Mouse (Mus musculus) liver, embryonic 12.5 days (tissue): ENCODE measurements around the gene Amz2. TPM values are rescaled to one million over a fixed set of nuclear protein-coding genes. Genes with fewer than 3 reads are reported as not detected.

ENCODE experiments used
- ATAC-seq: fragments of 200-750 bp; cut with Nextera tagmentation; 2 replicates; pipeline ENCODE4 v1.8.0; 2017; ENCODE audit warnings: moderate number of reproducible peaks, mild to moderate bottlenecking, moderate library complexity
- H3K27ac ChIP-seq: fragments of 300-500 bp; sonication (generic); 2 replicates; pipeline ENCODE4 v1.5.1; 2016; ENCODE audit warnings: mild to moderate bottlenecking
- H3K27me3 ChIP-seq: fragments of 300-500 bp; sonication (generic); replicated peaks from 2 replicates; pipeline ENCODE4 v1.6.1; 2016; ENCODE audit warnings: mild to moderate bottlenecking, moderate library complexity
- H3K36me3 ChIP-seq: fragments of 300-500 bp; sonication (generic); 2 replicates; pipeline ENCODE4 v1.6.1; 2016; ENCODE audit warnings: mild to moderate bottlenecking, moderate library complexity
- H3K4me1 ChIP-seq: fragments of 300-500 bp; sonication (generic); 2 replicates; pipeline ENCODE4 v1.6.1; 2016
- H3K4me2 ChIP-seq: fragments of 300-500 bp; sonication (generic); 2 replicates; pipeline ENCODE4 v1.6.1; 2016; ENCODE audit warnings: mild to moderate bottlenecking, moderate library complexity
- H3K4me3 ChIP-seq: fragments of 300-500 bp; sonication (generic); 2 replicates; pipeline ENCODE4 v1.5.1; 2016; ENCODE audit warnings: mild to moderate bottlenecking, moderate library complexity
- H3K9ac ChIP-seq: fragments of 300-500 bp; sonication (generic); 2 replicates; pipeline ENCODE4 v1.6.1; 2016; ENCODE audit warnings: mild to moderate bottlenecking, moderate library complexity
- H3K9me3 ChIP-seq: fragments of 300-500 bp; sonication (generic); replicated peaks from 2 replicates; pipeline ENCODE4 v1.6.1; 2016; ENCODE audit warnings: mild to moderate bottlenecking, moderate library complexity
- WGBS: fragments of 180-500 bp; shearing (Covaris S2); methylation state at CpG from one replicate; pipeline ENCODE4 v1.1.7; 2016; ENCODE audit not compliant: insufficient replicate concordance; 5-methylcytosine and 5-hydroxymethylcytosine counted together
- polyA plus RNA-seq: library from polyadenylated mRNA; unstranded; fragments of >200 nt; fragmentation: Nextera tagmentation; extraction: Ambion mirVana; gene quantifications from 2 replicates; pipeline ENCODE4 v1.2.1, GENCODE M21; 2016

Gene Amz2
- polyA plus RNA-seq, 1 experiment from 2014 or later, result 17.8 TPM

DNA sequence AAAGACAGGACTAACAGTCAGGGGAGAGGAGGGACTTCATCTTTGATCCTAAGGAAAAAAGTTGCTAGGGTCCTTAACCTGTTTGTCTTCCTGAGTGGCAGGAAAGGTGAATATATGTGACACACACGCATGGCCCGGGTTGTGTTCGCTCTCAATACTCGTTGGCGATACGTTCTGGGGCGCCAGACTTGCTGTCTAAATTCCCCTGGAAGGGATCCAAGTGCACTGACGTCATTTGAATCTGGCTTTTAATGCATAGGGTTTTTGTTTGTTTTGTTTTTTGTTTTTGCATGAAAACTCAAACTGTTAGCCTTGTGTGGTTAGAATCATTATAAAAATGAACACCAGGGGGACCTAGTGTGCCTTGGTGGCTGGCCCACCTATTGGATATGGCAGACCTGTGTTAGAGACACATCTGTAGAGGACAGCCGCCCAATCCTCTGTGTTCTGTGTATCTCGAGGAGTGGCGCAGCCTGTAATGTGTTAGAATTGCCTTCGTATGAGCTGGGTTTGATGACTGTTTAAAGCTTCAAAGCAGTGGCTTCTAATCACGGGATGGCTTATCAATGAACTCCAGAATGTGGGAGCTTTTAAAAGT is 19.8 kb downstream of the Amz2 start:
- WGBS, result 50% methylated on average over 13 of the region's 13 CpGs
- Histone ChIP-seq H3K4me1 (peaks cover 35% of the 10 kb centered on the region), H3K9me3 (no peaks in the 10 kb centered on the region), H3K36me3 (peaks cover 23% of the 10 kb centered on the region), H3K4me3 (no peak overlapping the region), H3K9ac (peak overlapping the region; percentile 22; the same call in 1 of the 2 replicates), H3K4me2 (no peak overlapping the region), H3K27me3 (no peaks in the 10 kb centered on the region), H3K27ac (0 out of 2 replicates have a peak overlapping the region, but pooled peaks have one; percentile 22)
- peak; percentile 76 for ATAC-seq

DNA sequence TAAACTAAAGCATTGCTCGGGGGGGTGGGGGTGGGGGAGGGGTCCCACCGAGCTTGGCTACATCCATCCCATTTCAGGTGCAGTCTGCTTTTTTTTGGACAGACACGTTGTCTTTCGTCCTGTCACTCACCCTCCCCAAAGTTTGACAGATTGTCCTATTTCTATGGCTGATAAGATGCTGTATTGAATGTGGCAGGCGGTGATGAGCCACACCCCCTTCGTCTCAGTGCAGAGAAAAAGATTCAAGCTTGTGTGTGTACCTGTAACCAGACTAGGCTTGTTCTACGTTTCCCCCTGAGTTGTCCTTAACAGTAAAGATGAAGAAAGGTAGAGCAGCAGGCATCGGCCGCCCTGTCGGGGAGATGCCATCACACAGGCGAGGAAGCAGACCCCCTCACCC is 25.4 kb downstream of the Amz2 start:
- Histone ChIP-seq H3K27ac (no peak overlapping the region), H3K4me3 (no peak overlapping the region), H3K9me3 (no peaks in the 10 kb centered on the region), H3K4me2 (no peak overlapping the region), H3K9ac (no peak overlapping the region), H3K36me3 (peaks cover 79% of the 10 kb centered on the region), H3K4me1 (peaks cover 13% of the 10 kb centered on the region), H3K27me3 (no peaks in the 10 kb centered on the region)
- 65% methylated on average over 11 of the region's 11 CpGs for WGBS
- peak; percentile 60 for ATAC-seq

DNA sequence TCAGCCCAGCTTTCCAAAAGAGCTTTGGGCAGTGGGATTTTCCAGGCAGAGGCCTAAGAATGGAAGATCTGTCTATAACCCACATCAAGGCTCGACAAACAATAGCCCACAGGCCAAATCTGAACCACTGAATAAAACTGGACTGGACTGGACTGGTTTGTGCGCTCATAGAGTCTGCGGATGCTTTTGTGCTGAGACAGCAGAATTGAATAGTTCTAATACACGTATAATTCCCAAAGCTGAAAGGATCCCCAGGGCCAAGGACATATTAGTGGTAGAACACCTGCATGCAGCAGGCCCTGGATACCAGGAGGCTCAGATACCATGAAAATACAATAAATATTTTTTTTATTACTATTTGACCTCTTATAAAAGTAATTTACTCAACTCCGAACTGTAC is 30.5 kb downstream of the Amz2 start:
- WGBS, result 91% methylated on average over 5 of the region's 5 CpGs
- no peaks in the 10 kb centered on the region for H3K9me3 ChIP-seq
- peaks cover 100% of the 10 kb centered on the region for H3K36me3 ChIP-seq
- H3K27ac ChIP-seq, result no peak overlapping the region
- no peak overlapping the region for H3K4me3 ChIP-seq
- H3K27me3 ChIP-seq, result no peaks in the 10 kb centered on the region
- no peak for ATAC-seq
- H3K4me1 ChIP-seq, result peaks cover 19% of the 10 kb centered on the region
- no peak overlapping the region for H3K4me2 ChIP-seq
- no peak overlapping the region for H3K9ac ChIP-seq

DNA sequence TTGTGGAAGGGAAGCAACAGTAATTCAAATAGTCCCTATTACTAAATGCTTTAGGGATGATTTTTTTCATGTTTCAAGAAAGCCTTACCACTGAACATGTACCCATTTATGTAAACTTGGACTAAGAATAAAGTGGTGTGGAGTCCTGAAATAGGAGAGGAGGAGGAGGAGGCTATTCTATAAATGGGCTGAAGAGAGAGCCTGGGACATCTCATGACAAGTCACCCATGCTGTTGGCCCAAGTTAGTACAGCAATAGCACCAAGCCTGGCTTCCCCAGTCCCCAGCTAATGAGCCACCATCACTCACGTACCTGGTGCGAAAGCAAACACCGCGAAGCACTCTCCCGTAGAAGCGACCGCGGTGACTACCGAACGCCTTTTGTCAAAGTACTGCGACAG is 32.4 kb downstream of the Amz2 start:
- Histone ChIP-seq H3K36me3 (peaks cover 100% of the 10 kb centered on the region), H3K4me2 (no peak overlapping the region), H3K4me1 (peaks cover 16% of the 10 kb centered on the region; the same call in 1 of the 2 replicates), H3K27ac (no peak overlapping the region), H3K4me3 (no peak overlapping the region), H3K9ac (no peak overlapping the region), H3K27me3 (no peaks in the 10 kb centered on the region), H3K9me3 (no peaks in the 10 kb centered on the region)
- 90% methylated on average over 11 of the region's 11 CpGs for WGBS
- ATAC-seq, result no peak

DNA sequence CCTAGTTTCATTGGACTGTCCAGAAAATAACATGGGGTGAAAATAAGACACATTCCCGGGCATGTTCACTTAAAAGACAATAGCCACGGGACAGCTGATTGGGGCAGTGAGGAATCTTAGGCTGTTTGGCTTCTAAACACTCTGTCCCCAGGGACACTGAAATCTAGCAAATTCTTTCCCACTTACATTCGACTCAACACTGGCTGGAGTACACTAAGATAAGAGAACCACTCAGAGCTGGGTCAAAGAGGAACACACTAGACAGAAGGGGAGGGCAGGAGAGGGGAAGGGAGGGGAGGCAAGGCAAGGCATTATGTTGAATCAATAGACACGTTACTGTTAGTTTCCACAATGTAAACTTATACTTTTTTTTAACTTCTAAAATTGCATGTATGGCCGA is 34.8 kb downstream of the Amz2 start:
- peaks cover 35% of the 10 kb centered on the region for H3K4me1 ChIP-seq
- peaks cover 98% of the 10 kb centered on the region for H3K36me3 ChIP-seq
- H3K9me3 ChIP-seq, result no peaks in the 10 kb centered on the region
- H3K27me3 ChIP-seq, result no peaks in the 10 kb centered on the region
- H3K9ac ChIP-seq, result no peak overlapping the region
- ATAC-seq, result no peak
- no peak overlapping the region for H3K4me3 ChIP-seq
- no peak overlapping the region for H3K27ac ChIP-seq
- H3K4me2 ChIP-seq, result no peak overlapping the region
- 59% methylated on average over 5 of the region's 5 CpGs for WGBS

DNA sequence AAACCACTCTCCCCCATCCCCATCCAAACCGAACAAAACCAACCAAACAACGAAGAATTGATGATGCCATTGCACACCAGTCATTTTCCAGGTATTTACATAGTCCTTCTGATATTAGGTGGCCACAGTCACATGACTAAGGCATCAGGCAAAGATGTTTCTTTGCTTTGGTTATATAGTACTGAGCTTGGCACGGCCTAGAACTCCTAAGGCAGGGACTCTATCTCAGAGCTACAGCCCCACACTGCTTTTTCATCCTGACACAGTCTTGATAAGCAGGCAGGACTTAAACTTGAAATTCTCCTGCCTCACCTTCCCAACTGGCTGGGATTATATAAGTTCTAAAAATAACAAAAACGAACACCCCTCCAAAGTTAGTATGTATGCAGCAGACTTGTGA is 39.3 kb downstream of the Amz2 start:
- peaks cover 94% of the 10 kb centered on the region for H3K36me3 ChIP-seq
- no peaks in the 10 kb centered on the region for H3K9me3 ChIP-seq
- peaks cover 72% of the 10 kb centered on the region for H3K4me1 ChIP-seq
- peak; percentile 93 for ATAC-seq
- no peak overlapping the region for H3K4me3 ChIP-seq
- WGBS, result 54% methylated on average over 4 of the region's 4 CpGs
- no peaks in the 10 kb centered on the region for H3K27me3 ChIP-seq
- peak overlapping the region; percentile 40; the same call in 1 of the 2 replicates for H3K9ac ChIP-seq
- H3K4me2 ChIP-seq, result peak overlapping the region; percentile 49
- H3K27ac ChIP-seq, result peak overlapping the region; percentile 88

DNA sequence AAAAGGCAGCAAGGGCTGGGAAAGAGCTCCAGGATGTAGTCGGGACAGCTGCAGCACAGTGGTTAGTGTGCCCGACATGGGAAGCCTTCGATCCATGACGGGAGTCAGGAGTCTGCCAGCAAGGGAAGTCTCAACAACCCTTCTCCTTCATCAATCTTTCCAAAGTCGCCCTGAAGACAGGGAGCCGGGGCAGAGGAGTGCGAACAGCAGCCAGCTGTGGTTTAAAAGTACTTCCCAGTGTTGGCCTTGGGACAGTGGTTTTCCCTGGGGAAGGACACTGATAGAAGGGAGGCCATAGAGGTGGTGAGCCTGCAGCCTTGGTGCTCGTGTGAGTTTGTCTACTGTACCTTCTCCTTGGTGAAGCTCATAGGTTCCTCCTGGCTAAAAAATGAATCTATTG is 41.2 kb downstream of the Amz2 start:
- Histone ChIP-seq H3K9ac (0 out of 2 replicates have a peak overlapping the region, but pooled peaks have one; percentile 2), H3K9me3 (no peaks in the 10 kb centered on the region), H3K27me3 (no peaks in the 10 kb centered on the region), H3K4me1 (peaks cover 80% of the 10 kb centered on the region), H3K4me2 (peak overlapping the region; percentile 4; the same call in 1 of the 2 replicates), H3K27ac (peak overlapping the region; percentile 99), H3K36me3 (peaks cover 74% of the 10 kb centered on the region), H3K4me3 (no peak overlapping the region)
- ATAC-seq, result no peak
- WGBS, result 75% methylated on average over 8 of the region's 8 CpGs

DNA sequence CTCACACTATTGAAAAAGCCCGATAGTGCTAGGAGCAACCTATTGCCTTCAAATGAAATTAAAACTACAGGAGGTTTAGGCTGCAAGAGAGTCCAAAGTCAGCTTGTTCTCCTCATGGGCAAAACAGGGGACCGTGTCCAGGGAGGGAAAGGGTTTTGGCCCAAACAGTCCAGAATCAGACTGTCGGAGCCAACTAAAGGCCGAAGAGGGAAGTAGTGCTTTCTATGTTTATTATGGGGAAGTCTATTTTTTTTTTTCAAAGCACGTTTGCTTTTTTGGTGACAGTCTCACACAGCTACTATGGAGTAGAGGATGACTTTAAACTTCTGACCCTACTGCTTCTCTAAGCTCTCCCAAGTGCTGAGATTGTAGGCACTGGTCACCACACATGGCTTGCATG is 42.4 kb downstream of the Amz2 start:
- Histone ChIP-seq H3K4me1 (peaks cover 74% of the 10 kb centered on the region), H3K27ac (peak overlapping the region; percentile 99), H3K4me2 (peak overlapping the region; percentile 96)

DNA sequence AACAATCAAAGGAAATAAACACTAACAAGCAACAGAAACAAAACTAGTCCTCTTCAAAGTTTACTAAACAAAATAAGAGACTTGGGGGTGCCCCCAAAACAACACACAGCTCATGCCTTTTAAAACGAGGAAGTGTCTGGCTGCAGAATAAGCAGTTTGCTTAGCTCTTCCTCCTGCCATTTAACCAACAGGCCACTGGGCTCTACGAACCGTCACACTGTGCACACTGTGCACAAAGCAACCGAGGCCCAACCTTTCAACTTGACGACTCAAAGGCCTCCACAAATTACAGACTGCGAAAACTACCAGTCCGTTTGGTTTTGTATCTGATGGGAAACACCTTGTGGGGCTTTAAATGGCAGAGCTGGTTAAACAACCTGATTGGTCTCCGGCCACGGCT is 44.4 kb downstream of the Amz2 start:
- no peaks in the 10 kb centered on the region for H3K27me3 ChIP-seq
- H3K4me2 ChIP-seq, result peak overlapping the region; percentile 96
- H3K4me3 ChIP-seq, result peak overlapping the region; percentile 77
- no peaks in the 10 kb centered on the region for H3K9me3 ChIP-seq
- peak overlapping the region; percentile 99 for H3K27ac ChIP-seq
- ATAC-seq, result no peak
- peaks cover 43% of the 10 kb centered on the region for H3K36me3 ChIP-seq
- peak overlapping the region; percentile 99 for H3K9ac ChIP-seq
- 21% methylated on average over 9 of the region's 9 CpGs for WGBS
- H3K4me1 ChIP-seq, result peaks cover 71% of the 10 kb centered on the region

More for the DNA sequence above, 42.4 kb downstream of the Amz2 start:
- Histone ChIP-seq H3K9me3 (no peaks in the 10 kb centered on the region), H3K4me3 (no peak overlapping the region), H3K9ac (no peak overlapping the region; the same call in 1 of the 2 replicates), H3K27me3 (no peaks in the 10 kb centered on the region), H3K36me3 (peaks cover 63% of the 10 kb centered on the region)
- 70% methylated on average over 5 of the region's 5 CpGs for WGBS
- ATAC-seq, result no peak

DNA sequence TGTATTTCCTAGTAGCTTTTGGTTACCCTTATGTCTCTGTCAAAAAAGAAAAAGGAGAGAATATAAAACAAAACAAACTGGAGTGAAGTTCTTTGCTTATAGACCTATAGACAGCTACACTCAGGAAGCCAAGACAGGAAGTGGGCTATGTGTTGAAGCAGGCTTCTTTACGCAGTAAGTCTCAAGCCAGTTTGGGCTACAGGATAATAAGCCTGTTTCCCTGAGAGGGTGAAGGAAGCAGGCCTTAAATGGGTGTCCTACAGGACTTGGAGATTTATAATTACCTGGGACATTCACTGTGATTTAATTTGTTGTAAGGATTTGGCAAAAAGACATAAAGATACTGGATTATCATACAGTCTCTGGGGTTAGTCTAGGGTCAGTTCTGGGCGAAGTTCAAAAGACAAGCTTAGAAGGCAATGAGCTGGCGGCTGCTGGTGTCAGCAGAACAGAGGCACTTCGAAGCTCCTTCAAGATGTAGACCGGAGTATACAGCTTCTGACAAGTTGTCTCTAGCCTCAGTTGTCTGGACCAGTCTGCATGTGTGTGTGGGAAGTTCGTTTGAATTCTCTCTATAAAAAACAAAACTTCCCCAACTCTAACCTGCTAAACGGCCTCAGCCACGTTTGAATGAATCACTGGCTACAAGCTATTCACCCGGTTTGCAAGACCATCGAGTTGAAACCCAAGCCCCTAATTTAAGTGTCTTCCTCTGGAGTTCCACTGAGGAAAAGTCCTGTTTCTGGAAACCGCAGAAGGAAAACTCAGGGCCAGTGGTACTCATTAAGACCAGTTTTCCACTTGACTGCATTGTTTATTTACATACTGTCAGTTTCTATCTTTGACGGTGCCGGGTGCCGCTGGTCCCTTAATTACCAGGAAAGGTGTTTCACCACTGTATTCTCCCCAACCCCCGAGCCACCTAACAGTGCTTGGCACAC is 45.4 kb downstream of the Amz2 start:
- no peaks in the 10 kb centered on the region for H3K27me3 ChIP-seq
- H3K4me1 ChIP-seq, result peaks cover 73% of the 10 kb centered on the region
- peaks cover 35% of the 10 kb centered on the region for H3K36me3 ChIP-seq
- peak overlapping the region; percentile 77 for H3K4me3 ChIP-seq
- no peak for ATAC-seq
- peak overlapping the region; percentile 96 for H3K4me2 ChIP-seq
- H3K27ac ChIP-seq, result peak overlapping the region; percentile 99
- H3K9ac ChIP-seq, result peak overlapping the region; percentile 99
- H3K9me3 ChIP-seq, result no peaks in the 10 kb centered on the region
- 12% methylated on average over 15 of the region's 15 CpGs for WGBS

DNA sequence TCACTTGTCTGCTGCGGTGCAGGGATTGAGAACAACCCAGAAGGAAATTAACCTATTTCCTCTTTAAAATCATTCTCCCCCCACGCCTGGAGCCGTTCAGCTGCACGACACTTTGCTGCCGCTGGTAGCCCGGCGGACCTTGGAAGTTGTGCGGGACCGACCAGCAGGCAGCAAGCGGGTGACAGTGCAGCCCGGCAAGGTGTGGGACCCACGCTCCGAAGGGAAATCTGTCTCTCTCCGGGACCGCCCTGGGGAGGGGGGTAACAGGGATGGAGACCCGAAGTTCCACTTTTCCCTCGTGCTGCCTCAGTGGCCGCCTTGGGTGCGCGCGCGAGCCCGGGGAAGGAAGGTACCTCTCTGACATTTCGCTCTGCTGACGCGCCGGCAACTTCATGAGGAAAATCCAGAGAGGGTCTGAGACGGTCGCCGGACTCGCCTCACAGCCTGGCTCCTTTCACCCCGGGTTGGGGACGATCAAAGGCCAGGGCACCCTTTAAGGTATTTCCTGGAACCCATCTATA is 46.5 kb downstream of the Amz2 start:
- WGBS, result under 1% methylated on average over 33 of the region's 33 CpGs
- H3K36me3 ChIP-seq, result peaks cover 26% of the 10 kb centered on the region
- H3K27me3 ChIP-seq, result no peaks in the 10 kb centered on the region
- H3K4me3 ChIP-seq, result peak overlapping the region; percentile 77
- peak overlapping the region; percentile 99 for H3K9ac ChIP-seq
- H3K4me1 ChIP-seq, result peaks cover 75% of the 10 kb centered on the region
- no peaks in the 10 kb centered on the region for H3K9me3 ChIP-seq
- ATAC-seq, result no peak
- H3K27ac ChIP-seq, result peak overlapping the region; percentile 99
- peak overlapping the region; percentile 96 for H3K4me2 ChIP-seq

DNA sequence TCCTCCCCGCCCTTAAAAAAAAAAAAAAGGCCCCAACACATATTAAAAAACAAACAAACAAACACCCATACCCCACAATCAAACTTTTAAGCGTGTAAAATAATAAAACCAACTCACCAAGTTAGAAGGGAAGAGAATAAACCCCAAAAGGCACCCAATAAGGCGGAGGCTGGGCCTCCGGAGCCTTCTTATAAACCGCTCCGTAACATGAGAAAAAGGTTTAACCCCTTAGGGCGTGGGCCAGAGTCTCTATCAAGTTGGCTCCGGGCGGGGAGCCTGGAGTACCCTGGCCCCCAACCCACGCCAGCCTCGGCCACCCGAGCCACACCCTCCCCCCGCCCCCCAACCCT is 47.0 kb downstream of the Amz2 start:
- no peaks in the 10 kb centered on the region for H3K9me3 ChIP-seq
- ATAC-seq, result no peak
- peak overlapping the region; percentile 77 for H3K4me3 ChIP-seq
- under 1% methylated on average over 13 of the region's 13 CpGs for WGBS
- H3K27me3 ChIP-seq, result no peaks in the 10 kb centered on the region
- H3K36me3 ChIP-seq, result peaks cover 20% of the 10 kb centered on the region
- peak overlapping the region; percentile 96 for H3K4me2 ChIP-seq
- H3K27ac ChIP-seq, result peak overlapping the region; percentile 99
- peaks cover 75% of the 10 kb centered on the region for H3K4me1 ChIP-seq
- peak overlapping the region; percentile 99 for H3K9ac ChIP-seq
